Mouse (Mus musculus) hematopoietic stem cell, adult 5-6 weeks (primary cell): ENCODE results near the gene Kctd7. TPM values are rescaled to one million over a fixed set of nuclear protein-coding genes. Genes with fewer than 3 reads are reported as not detected.

Source experiments
- ATAC-seq, 2 experiments: fragments of 125-278 bp in 1 of 2; replicated peaks in 1 of 2; 2 replicates each; pipeline ENCODE4 v1.8.0; 2016 to 2017; ENCODE audit warnings: inconsistent platforms in 2 of 2, mild to moderate bottlenecking in 2 of 2, moderate number of reproducible peaks in 2 of 2, low read depth in 1 of 2, moderate TSS enrichment in 1 of 2; ENCODE audit not compliant: low FRiP score in 2 of 2, poor library complexity in 2 of 2, severe bottlenecking in 2 of 2, insufficient read depth in 1 of 2, low TSS enrichment in 1 of 2
- total RNA-seq: library from RNA; stranded (forward); fragments of 172-1452, 232-1000 nt; gene quantifications from 2 replicates; pipeline ENCODE4 v1.2.3, GENCODE M21; 2017

Gene Kctd7
- total RNA-seq, 1 experiment from 2014 or later = 6.4 TPM

GRCm38 (mm10) chr5:130177871-130178270 is 33.2 kb downstream of the Kctd7 start:
- no peak for ATAC-seq

GRCm38 (mm10) chr5:130180362-130180761 is 35.7 kb downstream of the Kctd7 start:
- ATAC-seq = no peak

- no peak for ATAC-seq
These were observed 37.3 kb downstream of the Kctd7 start for GRCm38 (mm10) chr5:130181740-130182540.

GRCm38 (mm10) chr5:130182541-130182821 is 37.8 kb downstream of the Kctd7 start:
- no peak for ATAC-seq

GRCm38 (mm10) chr5:130184193-130184856 is 39.7 kb downstream of the Kctd7 start:
- no peak for ATAC-seq

GRCm38 (mm10) chr5:130185312-130185711 is 40.7 kb downstream of the Kctd7 start:
- no peak for ATAC-seq

- no peak for ATAC-seq
These were observed 42.7 kb downstream of the Kctd7 start for GRCm38 (mm10) chr5:130187383-130187782.

GRCm38 (mm10) chr5:130190909-130191308 is 46.2 kb downstream of the Kctd7 start:
- ATAC-seq = no peak

- ATAC-seq = no peak
These were observed 47.2 kb downstream of the Kctd7 start for GRCm38 (mm10) chr5:130191865-130192264.

- no peak for ATAC-seq
These were observed 47.8 kb downstream of the Kctd7 start for GRCm38 (mm10) chr5:130192356-130192944.

GRCm38 (mm10) chr5:130193760-130194159 is 49.1 kb downstream of the Kctd7 start:
- ATAC-seq = no peak

GRCm38 (mm10) chr5:130196307-130196706 is 51.6 kb downstream of the Kctd7 start:
- ATAC-seq = peak; percentile 22 to 29

- no peak for ATAC-seq
These were observed 52.8 kb downstream of the Kctd7 start for GRCm38 (mm10) chr5:130197454-130197853.

- no peak for ATAC-seq
These were observed 53.3 kb downstream of the Kctd7 start for GRCm38 (mm10) chr5:130197981-130198380.

- ATAC-seq = no peak
These were observed 55.8 kb downstream of the Kctd7 start for GRCm38 (mm10) chr5:130200233-130201029.

GRCm38 (mm10) chr5:130203948-130204347 is 59.3 kb downstream of the Kctd7 start:
- ATAC-seq = no peak; a peak in 1 of 4 replicates

GRCm38 (mm10) chr5:130204560-130204959 is 59.9 kb downstream of the Kctd7 start:
- ATAC-seq = 0 out of 4 replicates have a peak, but pooled peaks of 1 of the 2 experiments have one; percentile 21
